Mouse (Mus musculus) CH12.LX (cell line): ENCODE measurements at regions not wholly inside any gene's neighbourhood (a gene's known extent, or its start where the extent isn't known, plus 50 kb on each side); places are given as distances from the start of the nearest gene placed in this dataset.

Experiments
- DNase-seq: peaks from one replicate; pipeline ENCODE4 v3.0.0-alpha.2; 2013; ENCODE audit errors: extremely low read depth
- H3K27ac ChIP-seq: 2 replicates; pipeline ENCODE4 v1.5.1; 2012; ENCODE audit warnings: low read depth, mild to moderate bottlenecking, control low read depth, moderate library complexity; ENCODE audit not compliant: insufficient read depth
- H3K27me3 ChIP-seq: replicated peaks from 2 replicates; pipeline ENCODE3; 2012; ENCODE audit warnings: inconsistent platforms
- H3K36me3 ChIP-seq, 2 experiments: replicated peaks in 1 of 2; 2 replicates each; pipeline versions ENCODE3 to v1.6.1; 2012; ENCODE audit warnings: inconsistent platforms in 1 of 2, low read length in 1 of 2, mild to moderate bottlenecking in 1 of 2, mixed read lengths in 1 of 2, moderate library complexity in 1 of 2; ENCODE audit not compliant: control insufficient read depth in 1 of 2, insufficient read depth in 1 of 2
- H3K4me1 ChIP-seq, 2 experiments: 2 replicates each; pipeline ENCODE4 v1.6.1; 2012; ENCODE audit warnings: inconsistent platforms in 1 of 2, moderate library complexity in 1 of 2; ENCODE audit not compliant: insufficient read depth in 2 of 2, control insufficient read depth in 1 of 2
- H3K4me2 ChIP-seq: 2 replicates; pipeline ENCODE4 v1.6.1; 2012; ENCODE audit warnings: low read depth, mild to moderate bottlenecking, control low read depth; ENCODE audit not compliant: poor library complexity, insufficient read depth, severe bottlenecking
- H3K4me3 ChIP-seq, 3 experiments: fragments of 150-350 bp in 1 of 3; sonication (generic) in 1 of 3; replicated peaks in 1 of 3; 2 replicates each; pipeline versions ENCODE3 to v1.5.1; 2011 to 2012; ENCODE audit warnings: low read depth in 2 of 3, low read length in 2 of 3, mild to moderate bottlenecking in 2 of 3, moderate library complexity in 2 of 3, control low read depth in 1 of 3, improper control_type of control experiment in 1 of 3, inconsistent platforms in 1 of 3, mixed read lengths in 1 of 3; ENCODE audit not compliant: poor library complexity in 1 of 3
- H3K79me2 ChIP-seq: replicated peaks from 2 replicates; pipeline ENCODE4 v1.6.1; 2012; ENCODE audit warnings: mild to moderate bottlenecking, moderate library complexity; ENCODE audit not compliant: control insufficient read depth, poor library complexity, insufficient read depth, severe bottlenecking; ENCODE audit errors: extremely low read depth
- H3K9ac ChIP-seq: 2 replicates; pipeline ENCODE4 v1.6.1; 2012; ENCODE audit warnings: low read depth, mild to moderate bottlenecking, control low read depth, moderate library complexity; ENCODE audit not compliant: insufficient read depth
- H3K9me3 ChIP-seq: replicated peaks from 2 replicates; pipeline ENCODE3; 2012; ENCODE audit warnings: low read length, inconsistent platforms, mixed read lengths
- BHLHE40 ChIP-seq: IDR thresholded peaks from 2 replicates; pipeline ENCODE4 v1.6.1; 2011; ENCODE audit warnings: mild to moderate bottlenecking, low read depth, low read length, improper control_type of control experiment
- CHD1 ChIP-seq: IDR thresholded peaks from 2 replicates; pipeline ENCODE4 v1.6.1; 2012; ENCODE audit warnings: low read depth, low read length, improper control_type of control experiment, inconsistent platforms
- CHD2 ChIP-seq: IDR thresholded peaks from 2 replicates; pipeline ENCODE4 v1.6.1; 2011; ENCODE audit warnings: low read length, improper control_type of control experiment
- CTCF ChIP-seq, 2 experiments: IDR thresholded peaks in 1 of 2; conservative IDR thresholded peaks in 1 of 2; 2 replicates each; pipeline ENCODE4 v1.5.1; 2011 to 2012; ENCODE audit warnings: low read depth in 2 of 2, low read length in 2 of 2, improper control_type of control experiment in 1 of 2, inconsistent platforms in 1 of 2, mild to moderate bottlenecking in 1 of 2, moderate library complexity in 1 of 2
- ETS1 ChIP-seq: conservative IDR thresholded peaks from 2 replicates; pipeline ENCODE4 v1.6.1; 2012; ENCODE audit warnings: low read depth, mild to moderate bottlenecking, inconsistent platforms, low read length, improper control_type of control experiment, moderate library complexity
- IRF4 ChIP-seq: IDR thresholded peaks from 2 replicates; pipeline ENCODE4 v1.6.1; 2014; ENCODE audit warnings: low read depth, mild to moderate bottlenecking, inconsistent platforms, low read length, improper control_type of control experiment
- JUND ChIP-seq: conservative IDR thresholded peaks from 2 replicates; pipeline ENCODE4 v1.6.1; 2011; ENCODE audit warnings: low read depth, low read length, improper control_type of control experiment
- MAFK ChIP-seq: IDR thresholded peaks from 2 replicates; pipeline ENCODE4 v1.6.1; 2011; ENCODE audit warnings: low read length, improper control_type of control experiment; ENCODE audit not compliant: insufficient replicate concordance
- MAX ChIP-seq: IDR thresholded peaks from 2 replicates; pipeline ENCODE4 v1.6.1; 2011; ENCODE audit warnings: low read length, improper control_type of control experiment
- MXI1 ChIP-seq: IDR thresholded peaks from 2 replicates; pipeline ENCODE4 v1.6.1; 2011; ENCODE audit warnings: mild to moderate bottlenecking, low read depth, low read length, improper control_type of control experiment
- NRF1 ChIP-seq: IDR thresholded peaks from 2 replicates; pipeline ENCODE4 v1.6.1; 2014; ENCODE audit warnings: low read depth, mild to moderate bottlenecking, inconsistent platforms, low read length, improper control_type of control experiment, moderate library complexity
- PAX5 ChIP-seq: IDR thresholded peaks from 2 replicates; pipeline ENCODE4 v1.6.1; 2012; ENCODE audit warnings: low read length, inconsistent platforms, mixed read lengths
- POLR2A ChIP-seq: IDR thresholded peaks from 2 replicates; pipeline ENCODE4 v1.6.1; 2011; ENCODE audit warnings: low read depth, mild to moderate bottlenecking, improper control_type of control experiment, low read length
- RAD21 ChIP-seq: IDR thresholded peaks from 2 replicates; pipeline ENCODE4 v1.6.1; 2011; ENCODE audit warnings: low read depth, mild to moderate bottlenecking, low read length, improper control_type of control experiment, moderate library complexity
- RCOR1 ChIP-seq: conservative IDR thresholded peaks from 2 replicates; pipeline ENCODE4 v1.6.1; 2012; ENCODE audit warnings: low read depth, mild to moderate bottlenecking, inconsistent platforms, low read length, improper control_type of control experiment
- SIN3A ChIP-seq: IDR thresholded peaks from 2 replicates; pipeline ENCODE4 v1.6.1; 2012; ENCODE audit warnings: low read length, improper control_type of control experiment, inconsistent platforms
- SMC3 ChIP-seq: IDR thresholded peaks from 2 replicates; pipeline ENCODE4 v1.6.1; 2011; ENCODE audit warnings: low read depth, low read length, improper control_type of control experiment
- TCF12 ChIP-seq: IDR thresholded peaks from 2 replicates; pipeline ENCODE4 v1.6.1; 2014; ENCODE audit warnings: low read depth, mild to moderate bottlenecking, inconsistent platforms, low read length, improper control_type of control experiment
- USF1 ChIP-seq: IDR thresholded peaks from 2 replicates; pipeline ENCODE4 v1.6.1; 2014; ENCODE audit warnings: low read depth, mild to moderate bottlenecking, inconsistent platforms, low read length, improper control_type of control experiment
- ZKSCAN1 ChIP-seq: IDR thresholded peaks from 2 replicates; pipeline ENCODE4 v1.6.1; 2012; ENCODE audit warnings: low read depth, inconsistent platforms, low read length, improper control_type of control experiment, borderline replicate concordance
- ZNF384 ChIP-seq: IDR thresholded peaks from 2 replicates; pipeline ENCODE4 v1.6.1; 2012; ENCODE audit warnings: low read depth, low read length, improper control_type of control experiment, inconsistent platforms
- dilution Hi-C: fragments of 300-500 bp; cut with MboI; formaldehyde crosslinking; loops from 2 replicates; pipeline ENCODE4 v1.14.3; 2020; ENCODE audit warnings: low sequenced_read_pairs; ENCODE audit not compliant: extremely low pct_unique_long_range_greater_than_20kb, extremely low pct_ligation_motif_present
- in situ Hi-C: fragments of 300-500 bp; cut with MboI; formaldehyde crosslinking; loops from 3 replicates; pipeline ENCODE4 v1.14.3; 2019; ENCODE audit warnings: low sequenced_read_pairs, low pct_ligation_motif_present, low pct_unique_long_range_greater_than_20kb, mixed read lengths

DNA sequence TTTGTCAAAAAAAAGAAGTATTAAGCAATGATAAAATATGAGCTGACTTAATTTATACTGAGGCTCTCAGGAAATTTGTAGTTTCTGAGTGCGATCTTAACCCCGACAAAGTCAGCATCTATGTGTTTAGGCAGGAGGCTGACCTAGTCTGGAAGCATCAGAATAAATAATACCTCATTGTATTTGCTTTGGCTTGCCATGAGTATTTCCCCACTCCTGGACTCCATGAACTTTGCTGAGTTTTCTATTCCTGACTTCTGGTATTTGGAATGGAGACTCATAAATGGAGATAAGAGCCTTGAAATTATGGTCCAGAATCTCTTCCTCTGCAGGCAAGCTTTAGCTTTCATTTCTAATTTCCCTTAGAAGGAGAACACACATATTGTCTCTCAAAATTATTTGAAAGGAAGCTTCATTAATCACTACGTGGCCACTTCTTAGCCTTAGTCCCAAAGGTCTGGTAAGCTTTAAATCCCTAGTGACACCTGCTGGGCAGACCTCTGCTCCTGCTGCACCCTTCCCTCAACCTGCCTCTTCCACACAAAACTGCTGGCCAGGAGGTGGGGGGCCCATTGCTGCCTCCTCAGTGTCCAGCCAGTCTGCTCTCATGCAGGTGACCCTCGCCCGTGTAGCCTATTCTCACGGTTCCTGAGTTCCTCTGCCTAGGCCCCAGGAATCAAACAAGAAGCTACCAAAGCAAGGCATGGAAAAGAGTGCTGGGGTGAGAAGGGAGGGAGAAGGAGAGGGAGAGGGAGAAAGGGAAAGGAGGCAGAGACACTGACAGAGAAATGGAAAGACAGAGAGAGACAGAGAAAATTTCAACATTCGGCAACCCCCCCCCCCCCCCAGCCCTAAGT lies 173.6 kb upstream of the Klf12 start:
- Histone ChIP-seq H3K4me3 (no peak overlapping the region), H3K27ac (no peak overlapping the region), H3K9ac (no peak overlapping the region), H3K4me1 (peaks cover 15 to 43% of the 10 kb centered on the region in 2 experiments), H3K4me2 (0 out of 2 replicates have a peak overlapping the region, but pooled peaks have one; percentile 11), H3K9me3 (no peaks in the 10 kb centered on the region), H3K27me3 (no peaks in the 10 kb centered on the region)
- in situ Hi-C loops, result loop anchor here (25.0 kb wide), 2 partner anchors 246 to 979 kb away; no protein-coding TSS in a partner anchor
- dilution Hi-C loops, result no loop called here
- TF ChIP-seq IRF4, result no peak
- peak in 1 of 2 experiments; percentile 61; a peak in 2 of 4 replicates for TF ChIP-seq CTCF (conservative IDR thresholded peaks at IDR 0.05 in 1 of 2, IDR thresholded peaks at IDR 0.05 in 1 of 2; ENCODE audit: low read depth in 2 of 2, low read length in 2 of 2)
- TF ChIP-seq RAD21, result peak; percentile 61
- peak; percentile 55 for TF ChIP-seq SMC3
- TF ChIP-seq, all 38 proteins: peak for 3
- Histone ChIP-seq H3K36me3 (no peaks in the 10 kb centered on the region), H3K79me2 (no peaks in the 10 kb centered on the region)
- no peak for DNase-seq

DNA sequence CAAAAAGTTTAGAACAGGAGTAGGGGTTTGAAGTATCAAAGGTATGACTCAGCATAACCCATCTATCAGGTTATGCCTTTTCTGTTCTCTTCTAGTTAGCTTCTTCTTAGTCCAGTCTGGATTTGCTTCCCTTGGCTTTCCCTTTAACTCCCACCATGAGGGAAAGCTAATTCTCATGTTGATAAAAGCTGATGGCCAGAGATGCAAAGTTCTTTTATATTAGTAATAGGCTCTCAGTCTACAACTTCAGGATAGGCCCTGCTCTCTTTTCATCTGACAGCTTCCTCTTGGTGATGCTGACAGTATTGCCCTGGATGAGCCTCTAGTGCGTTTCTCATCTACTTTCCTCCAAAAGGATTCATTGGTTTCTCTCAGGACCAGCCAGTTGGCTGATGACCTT lies 161.7 kb upstream of the Klf12 start:
- Histone ChIP-seq H3K9ac (no peak overlapping the region), H3K4me1 (peaks cover 0 to 3% of the 10 kb centered on the region in 2 experiments; a peak in 1 of 4 replicates), H3K27me3 (no peaks in the 10 kb centered on the region), H3K27ac (no peak overlapping the region), H3K4me3 (no peak overlapping the region), H3K79me2 (no peaks in the 10 kb centered on the region), H3K4me2 (no peak overlapping the region), H3K9me3 (no peaks in the 10 kb centered on the region), H3K36me3 (no peaks in the 10 kb centered on the region)
- in situ Hi-C loops, result no loop called here
- TF ChIP-seq ZNF384 (no peak), RCOR1 (no peak), POLR2A (no peak), ZKSCAN1 (no peak), MAX (no peak), TCF12 (no peak), CHD1 (no peak), ETS1 (no peak), JUND (no peak), PAX5 (no peak), SMC3 (no peak), MAFK (no peak), BHLHE40 (no peak), RAD21 (no peak), NRF1 (no peak), MXI1 (no peak), CHD2 (no peak), SIN3A (no peak), USF1 (no peak)
- DNase-seq, result no peak
- dilution Hi-C loops, result no loop called here
